In genomic region chr3:52797801-52798200, GRCm38 (mm10) we compare ENCODE assay signal across 10 mouse cellular contexts.
DNase-seq lines count a peak whose midpoint lies in the region; ATAC-seq and TF ChIP-seq lines count a peak whose summit lies in the region.
"Had no signal": no experiment of that assay in that cellular context is flagged by ENCODE, and none has a peak within 500 bp of the region (broad histone marks: within the 10 kb centered on the region; RNA-seq: fewer than 3 reads in every experiment).

No protein-coding gene starts in this region.

- H3K27me3 ChIP-seq in thymus, adult 2 months (ENCODE audit: control insufficient read depth, insufficient read depth, low read length), result no peaks in the 10 kb centered on the region
- no peaks in the 10 kb centered on the region for H3K27me3 ChIP-seq in limb, embryonic 13.5 days
- H3K27me3 ChIP-seq in forebrain, embryonic 14.5 days (replicated peaks; ENCODE audit: control insufficient read depth, insufficient read depth, low read length), result no peaks in the 10 kb centered on the region

- 11% methylated on average over 6 of the region's 6 CpGs for WGBS in thymus, adult 2 months
- WGBS in limb, embryonic 13.5 days, result 24% methylated on average over 6 of the region's 6 CpGs
- 27% methylated on average over 6 of the region's 6 CpGs for WGBS in forebrain, embryonic 14.5 days

- no peaks in the 10 kb centered on the region for H3K36me3 ChIP-seq in thymus, adult 2 months (ENCODE audit: control insufficient read depth, insufficient read depth, low read length)
- H3K36me3 ChIP-seq in limb, embryonic 13.5 days, result no peaks in the 10 kb centered on the region
- no peaks in the 10 kb centered on the region for H3K36me3 ChIP-seq in forebrain, embryonic 14.5 days (ENCODE audit: control insufficient read depth, insufficient read depth, low read length)

- no peak for TF ChIP-seq POLR2A in thymus, adult 2 months (IDR thresholded peaks at IDR 0.05; ENCODE audit: control insufficient read depth, extremely low read depth, insufficient read depth, low read length, poor library complexity)

- H3K4me2 ChIP-seq in limb, embryonic 13.5 days (replicated peaks), result peak overlapping the region; percentile 38
- no peak overlapping the region for H3K4me2 ChIP-seq in forebrain, embryonic 14.5 days (ENCODE audit: low read length)

- H3K4me1 ChIP-seq in thymus, adult 2 months (replicated peaks; ENCODE audit: control insufficient read depth, insufficient read depth, low read length), result peaks cover 17% of the 10 kb centered on the region
- peaks cover 11% of the 10 kb centered on the region for H3K4me1 ChIP-seq in limb, embryonic 13.5 days
- no peaks in the 10 kb centered on the region for H3K4me1 ChIP-seq in forebrain, embryonic 14.5 days (ENCODE audit: control insufficient read depth, insufficient read depth, low read length)

- no peak for ATAC-seq in limb, embryonic 13.5 days (ENCODE audit: low FRiP score, low read depth)
- no peak for ATAC-seq in forebrain, embryonic 14.5 days

- H3K4me3 ChIP-seq in thymus, adult 2 months (ENCODE audit: control insufficient read depth, insufficient read depth, low read length), result no peak overlapping the region
- H3K4me3 ChIP-seq in limb, embryonic 13.5 days, result no peak overlapping the region
- H3K4me3 ChIP-seq in forebrain, embryonic 14.5 days (ENCODE audit: low read depth, low read length), result no peak overlapping the region

- H3K27ac ChIP-seq in thymus, adult 2 months (ENCODE audit: control insufficient read depth, insufficient read depth, low read length), result no peak overlapping the region
- H3K27ac ChIP-seq in limb, embryonic 13.5 days, result no peak overlapping the region
- H3K27ac ChIP-seq in forebrain, embryonic 14.5 days (ENCODE audit: low read depth, low read length), result no peak overlapping the region

- no peak for TF ChIP-seq CTCF in thymus, adult 2 months (IDR thresholded peaks at IDR 0.05; ENCODE audit: borderline replicate concordance, control insufficient read depth, extremely low read depth, insufficient read depth, low read length, poor library complexity)

- no peak overlapping the region for H3K9ac ChIP-seq in limb, embryonic 13.5 days
- H3K9ac ChIP-seq in forebrain, embryonic 14.5 days (ENCODE audit: low read length), result no peak overlapping the region

- H3K9me3 ChIP-seq in limb, embryonic 13.5 days, result no peaks in the 10 kb centered on the region
- H3K9me3 ChIP-seq in forebrain, embryonic 14.5 days (replicated peaks; ENCODE audit: control insufficient read depth, low read length), result no peaks in the 10 kb centered on the region

- DNase-seq in adrenal gland, postnatal 10 days, result peak; percentile 10
- no peak for DNase-seq in adrenal gland, adult 8-10 months
- DNase-seq in thymus, adult 2 months, result peak; percentile 8
- DNase-seq in thymus, postnatal 10 days (ENCODE audit: low spot score in 2 of 2), result no peak
- peak; percentile 2 for DNase-seq in yolk sac, embryonic 10.5 days (ENCODE audit: low spot score)
- DNase-seq in forebrain, embryonic 14.5 days (ENCODE audit: low spot score), result no peak
- no peak for DNase-seq in testis, postnatal 10 days (ENCODE audit: low spot score)
- DNase-seq: kidney, adult 2 months; left cerebral cortex, postnatal 4 days had no signal

Comparison
In these comparisons a context has a peak if more than half of its experiments do, and no peak if none do; other contexts are left out.
1. DNase-seq: peak in adrenal gland, postnatal 10 days (single experiment), thymus, adult 2 months (single experiment) and yolk sac, embryonic 10.5 days (single experiment); none in adrenal gland, adult 8-10 months (single experiment), thymus, postnatal 10 days (0 of 2), forebrain, embryonic 14.5 days (single experiment) and testis, postnatal 10 days (single experiment).